7 mouse cellular contexts compared by ENCODE assay signal in genomic region chr14:54884022-54884712, GRCm38 (mm10). TPM values are rescaled to one million over a fixed set of nuclear protein-coding genes. Genes with fewer than 3 reads are reported as not detected.
DNase-seq lines count a peak whose midpoint lies in the region; ATAC-seq and TF ChIP-seq lines count a peak whose summit lies in the region.

No protein-coding gene starts in this region.

- peaks cover 18% of the 10 kb centered on the region for H3K4me1 ChIP-seq in lung, embryonic 15.5 days
- peaks cover 33% of the 10 kb centered on the region for H3K4me1 ChIP-seq in forebrain, embryonic 10.5 days
- peaks cover 11% of the 10 kb centered on the region for H3K4me1 ChIP-seq in small intestine, adult 2 months (ENCODE audit: control insufficient read depth, insufficient read depth, insufficient read length, low read length)

- DNase-seq in lung, postnatal 14 days, result no peak
- DNase-seq in forebrain, embryonic 10.5 days (ENCODE audit: extremely low spot score, low spot score), result no peak
- DNase-seq in kidney, postnatal 4 days, result peak; percentile 28 to 42
- no peak for DNase-seq in gastrocnemius, adult 8-10 months (ENCODE audit: low spot score in 2 of 2)
- no peak for DNase-seq in urinary bladder, postnatal 10 days (ENCODE audit: low spot score)

- TF ChIP-seq CTCF in small intestine, adult 2 months (IDR thresholded peaks at IDR 0.05; ENCODE audit: extremely low read depth, insufficient read length, insufficient replicate concordance, low read depth, low read length), result no peak

- ATAC-seq in lung, embryonic 15.5 days (ENCODE audit: borderline replicate concordance, extremely low read depth, low FRiP score, low TSS enrichment), result no peak; the same call in 1 of the 2 replicates

- no peaks in the 10 kb centered on the region for H3K9me3 ChIP-seq in lung, embryonic 15.5 days
- no peaks in the 10 kb centered on the region for H3K9me3 ChIP-seq in forebrain, embryonic 10.5 days

- peak overlapping the region; percentile 71 for H3K4me3 ChIP-seq in lung, embryonic 15.5 days
- peak overlapping the region; percentile 72 for H3K4me3 ChIP-seq in forebrain, embryonic 10.5 days
- H3K4me3 ChIP-seq in small intestine, adult 2 months (ENCODE audit: low read depth, low read length), result peak overlapping the region; percentile 83

- TF ChIP-seq POLR2A in small intestine, adult 2 months (IDR thresholded peaks at IDR 0.05; ENCODE audit: low read depth, low read length), result 0 out of 2 replicates have a peak, but pooled peaks have one; percentile 7

- peak overlapping the region; percentile 64 for H3K4me2 ChIP-seq in lung, embryonic 15.5 days

- WGBS in lung, embryonic 15.5 days, result 13% methylated on average over 21 of the region's 21 CpGs
- 34% methylated on average over 21 of the region's 21 CpGs for WGBS in forebrain, embryonic 10.5 days
- 32% methylated on average over 21 of the region's 21 CpGs for WGBS in small intestine, adult 2 months

- H3K36me3 ChIP-seq in lung, embryonic 15.5 days, result peaks cover 11% of the 10 kb centered on the region
- peaks cover 18% of the 10 kb centered on the region for H3K36me3 ChIP-seq in forebrain, embryonic 10.5 days (replicated peaks)
- peaks cover 7% of the 10 kb centered on the region; the same call in 1 of the 2 replicates for H3K36me3 ChIP-seq in small intestine, adult 2 months (ENCODE audit: control insufficient read depth, insufficient read depth, low read length)

- H3K27ac ChIP-seq in lung, embryonic 15.5 days, result peak overlapping the region; percentile 98
- H3K27ac ChIP-seq in forebrain, embryonic 10.5 days, result peak overlapping the region; percentile 93
- H3K27ac ChIP-seq in small intestine, adult 2 months (ENCODE audit: insufficient read depth, low read depth, low read length), result peak overlapping the region; percentile 70

- no peaks in the 10 kb centered on the region for H3K27me3 ChIP-seq in lung, embryonic 15.5 days
- no peaks in the 10 kb centered on the region; the same call in 1 of the 2 replicates for H3K27me3 ChIP-seq in forebrain, embryonic 10.5 days (ENCODE audit: poor library complexity, severe bottlenecking)
- no peaks in the 10 kb centered on the region for H3K27me3 ChIP-seq in small intestine, adult 2 months (ENCODE audit: control insufficient read depth, insufficient read depth, low read length)

- peak overlapping the region; percentile 84 for H3K9ac ChIP-seq in lung, embryonic 15.5 days

RNA-seq across cellular contexts. Expression of gene Gm20521, which starts 0.9 kb away (rescaled TPM):
- polyA plus RNA-seq in lung, embryonic 15.5 days (2015; fragmentation: Nextera tagmentation; extraction: Ambion mirVana), result not detected in 2 replicates
- polyA plus RNA-seq in forebrain, embryonic 10.5 days (2016; fragmentation: Nextera tagmentation; extraction: Ambion mirVana), result not detected in 2 replicates
- polyA plus RNA-seq in small intestine, adult 2 months (2012; rRNA removed), result 5.8 and 12.4 TPM in 2 replicates
- 1 to 10 TPM in 3 of 4 experiments, under 1 TPM in 1; 0.83 to 7.4 (median 3.1) TPM for total RNA-seq in gastrocnemius, adult 8-10 months (2022)

RNA-seq across cellular contexts. Expression of gene Bcl2l2, which starts 1.0 kb away (rescaled TPM):
- polyA plus RNA-seq in lung, embryonic 15.5 days (2015; fragmentation: Nextera tagmentation; extraction: Ambion mirVana), result 3.0 and 3.1 TPM in 2 replicates
- 2.2 and 2.5 TPM in 2 replicates for polyA plus RNA-seq in forebrain, embryonic 10.5 days (2016; fragmentation: Nextera tagmentation; extraction: Ambion mirVana)
- 22.5 and 29.8 TPM in 2 replicates for polyA plus RNA-seq in small intestine, adult 2 months (2012; rRNA removed)
- total RNA-seq in gastrocnemius, adult 8-10 months (2022), result 10 to 100 TPM; 23.8 to 31.4 (median 26.8) TPM

RNA-seq across cellular contexts. Expression of gene Ppp1r3e, which starts 6.8 kb away (rescaled TPM):
- 1.1 and 1.6 TPM in 2 replicates for polyA plus RNA-seq in lung, embryonic 15.5 days (2015; fragmentation: Nextera tagmentation; extraction: Ambion mirVana)
- 0.96 and 1.0 TPM in 2 replicates for polyA plus RNA-seq in forebrain, embryonic 10.5 days (2016; fragmentation: Nextera tagmentation; extraction: Ambion mirVana)
- polyA plus RNA-seq in small intestine, adult 2 months (2012; rRNA removed), result 8.9 and 17.4 TPM in 2 replicates
- 1 to 10 TPM; 3.6 to 5.3 (median 4.0) TPM for total RNA-seq in gastrocnemius, adult 8-10 months (2022)

RNA-seq across cellular contexts. Expression of gene Pabpn1, which starts 8.1 kb away (rescaled TPM):
- polyA plus RNA-seq in lung, embryonic 15.5 days (2015; fragmentation: Nextera tagmentation; extraction: Ambion mirVana), result 102 and 109 TPM in 2 replicates
- polyA plus RNA-seq in forebrain, embryonic 10.5 days (2016; fragmentation: Nextera tagmentation; extraction: Ambion mirVana), result 168 and 174 TPM in 2 replicates
- 19.7 and 36.0 TPM in 2 replicates for polyA plus RNA-seq in small intestine, adult 2 months (2012; rRNA removed)
- total RNA-seq in gastrocnemius, adult 8-10 months (2022), result 10 to 100 TPM; 44.2 to 55.9 (median 50.0) TPM

RNA-seq across cellular contexts. Expression of gene Homez, which starts 13.4 kb away (rescaled TPM):
- 10.0 and 11.4 TPM in 2 replicates for polyA plus RNA-seq in lung, embryonic 15.5 days (2015; fragmentation: Nextera tagmentation; extraction: Ambion mirVana)
- polyA plus RNA-seq in forebrain, embryonic 10.5 days (2016; fragmentation: Nextera tagmentation; extraction: Ambion mirVana), result 24.0 and 29.5 TPM in 2 replicates
- 1.1 and 2.0 TPM in 2 replicates for polyA plus RNA-seq in small intestine, adult 2 months (2012; rRNA removed)
- 1 to 10 TPM; 3.3 to 7.6 (median 5.2) TPM for total RNA-seq in gastrocnemius, adult 8-10 months (2022)

Comparison
In these comparisons a context has a peak if more than half of its experiments do, and no peak if none do; other contexts are left out.
1. DNase-seq: peak in kidney, postnatal 4 days (2 of 2); none in lung, postnatal 14 days (single experiment), forebrain, embryonic 10.5 days (single experiment), gastrocnemius, adult 8-10 months (0 of 2) and urinary bladder, postnatal 10 days (single experiment).
2. Peak in every context shown above with its lines, with median percentiles within 50 percentile points of each other: H3K27ac ChIP-seq and H3K4me3 ChIP-seq.